Mouse (Mus musculus): ENCODE data around the gene Slc43a1.

The Slc43a1 gene

DNA sequence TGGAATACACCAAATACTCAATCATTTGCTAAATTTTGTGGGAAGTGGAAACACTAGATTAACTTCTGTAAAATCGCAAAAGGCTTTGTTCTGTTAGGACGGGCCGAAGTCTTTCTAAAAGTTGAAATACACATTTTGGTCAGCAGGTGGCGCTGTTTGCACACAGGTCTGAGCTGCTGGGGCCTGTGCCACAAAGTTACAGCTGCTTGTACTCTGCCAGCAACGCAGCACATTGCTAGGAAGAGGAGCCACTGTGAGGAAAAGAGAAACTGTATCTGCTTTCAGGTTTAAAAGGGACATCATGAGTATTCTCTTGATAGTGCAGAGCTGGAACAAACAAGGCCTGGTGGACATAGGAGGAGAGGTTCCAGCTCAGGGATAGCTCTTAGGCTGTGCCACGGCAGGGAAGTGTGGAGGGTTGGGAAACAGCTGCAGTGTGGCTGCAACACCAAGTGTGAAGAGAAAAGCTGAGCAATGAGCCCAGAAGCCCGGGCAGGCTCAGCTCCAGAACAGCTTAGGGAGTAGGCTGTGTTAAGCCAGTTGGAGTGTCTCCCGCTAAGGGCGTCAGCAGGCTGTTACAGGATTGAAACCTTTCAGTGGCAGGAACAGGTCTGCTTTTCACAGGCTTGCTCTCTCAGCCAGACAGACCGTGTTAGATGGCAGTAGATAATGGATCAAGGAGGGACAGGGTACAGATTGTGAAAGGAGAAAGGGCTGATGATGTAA, 6.8 kb upstream of the Slc43a1 start:
- peak; percentile 92 for DNase-seq

DNA sequence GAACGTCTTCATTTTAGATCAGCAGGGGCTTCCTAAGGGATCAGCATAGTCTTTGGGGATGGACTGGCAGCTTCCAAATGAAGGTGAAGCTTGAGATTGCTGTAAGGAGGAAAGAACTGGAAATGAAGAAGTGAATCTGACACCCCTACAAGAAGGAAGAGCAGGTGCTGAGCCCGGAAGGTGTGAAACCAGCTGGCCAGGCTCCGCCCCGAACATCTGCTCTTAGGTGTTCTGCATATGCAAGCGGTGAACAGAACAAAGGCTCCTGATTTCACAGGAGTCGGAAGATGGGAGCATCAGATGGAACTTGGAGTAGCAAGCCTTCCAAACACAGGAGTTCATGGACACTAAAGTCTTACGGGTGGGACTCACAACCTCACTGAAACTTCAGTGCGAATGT, 1.5 kb upstream of the Slc43a1 start:
- DNase-seq, result no peak

DNA sequence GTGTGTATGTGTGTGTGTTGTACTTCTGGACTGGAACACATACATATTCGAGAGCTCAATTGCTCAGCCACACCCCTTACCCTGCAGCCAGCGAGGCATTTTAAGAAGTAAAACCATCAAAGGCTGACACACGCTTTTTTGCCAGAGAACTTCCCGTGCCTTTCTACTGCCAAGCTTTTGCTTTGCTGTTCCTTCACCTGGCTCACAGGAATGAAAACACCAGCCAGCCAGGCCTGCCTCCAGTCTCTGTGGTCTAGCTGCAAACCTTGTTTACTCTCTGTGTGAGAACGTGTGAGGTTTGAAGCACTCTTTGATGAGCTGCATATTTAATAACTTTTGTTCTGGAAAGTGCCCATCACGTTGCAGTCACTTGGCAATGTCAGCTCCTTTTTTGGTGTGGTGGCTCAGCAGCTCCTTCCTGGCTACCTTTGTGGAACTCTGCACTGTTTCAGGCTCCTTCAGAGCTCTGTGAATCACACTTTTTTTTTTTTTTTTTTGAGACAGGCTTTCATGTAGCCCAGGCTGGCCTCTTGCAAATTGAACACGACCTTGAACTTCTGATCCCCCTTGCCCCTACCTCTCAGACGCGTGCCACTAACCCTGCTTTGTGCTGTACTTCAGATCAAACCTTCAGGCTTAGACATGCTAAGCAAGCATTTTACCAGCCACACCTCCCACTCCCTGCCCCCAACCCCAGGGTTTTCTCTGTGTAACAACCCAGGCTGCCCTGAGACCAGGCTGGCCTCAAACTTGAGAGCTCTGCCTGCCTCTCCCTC, 645 bp upstream of the Slc43a1 start:
- peak; percentile 11 for DNase-seq

DNA sequence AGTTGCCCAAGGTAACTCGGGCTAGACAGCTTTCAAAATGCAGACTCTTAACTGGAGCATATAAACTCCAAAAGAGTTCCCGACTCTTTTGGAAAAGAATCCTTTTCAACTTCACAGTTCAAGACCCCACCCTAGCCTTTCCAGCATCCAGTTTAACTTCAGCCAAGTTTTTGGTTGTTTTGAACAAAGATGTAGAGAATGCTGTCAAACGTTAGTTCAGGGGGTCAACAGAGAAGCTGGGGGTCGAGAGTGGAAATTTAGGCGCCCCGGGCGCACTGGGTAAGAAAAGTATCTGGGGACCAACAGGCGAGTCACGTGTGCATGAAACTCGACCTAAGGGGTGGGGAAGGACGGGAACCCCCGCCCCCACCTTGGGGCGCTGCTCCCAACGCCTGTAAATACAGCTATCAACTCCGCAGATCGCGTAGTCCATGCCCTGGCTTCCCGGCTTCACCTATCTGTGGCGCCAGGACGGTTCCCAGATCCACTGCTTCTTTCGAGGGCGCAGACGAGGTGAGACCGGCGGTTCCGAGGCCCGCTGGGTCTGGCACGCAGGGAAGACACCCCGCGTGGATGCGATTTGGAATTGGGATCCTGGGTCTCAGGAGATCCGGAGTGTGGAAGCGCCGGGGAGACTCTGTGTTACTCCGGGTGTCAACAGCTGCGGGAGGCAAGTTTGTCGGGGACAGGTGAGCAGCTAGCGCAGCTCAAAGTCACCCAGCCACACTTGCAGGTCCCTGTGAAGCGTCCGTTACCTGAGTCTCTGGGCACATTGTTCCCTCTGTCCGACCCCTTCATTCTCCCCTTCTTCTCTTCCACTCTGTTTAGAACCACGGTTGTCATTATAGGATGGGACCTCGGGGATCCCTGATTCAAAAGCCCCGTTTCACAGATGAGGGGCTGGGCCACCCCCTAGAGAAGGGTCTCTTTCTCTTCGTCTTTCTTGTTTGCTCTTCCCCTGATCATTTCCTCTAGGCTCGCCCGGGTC, 637 bp downstream of the Slc43a1 start:
- DNase-seq, result peak; percentile 13

DNA sequence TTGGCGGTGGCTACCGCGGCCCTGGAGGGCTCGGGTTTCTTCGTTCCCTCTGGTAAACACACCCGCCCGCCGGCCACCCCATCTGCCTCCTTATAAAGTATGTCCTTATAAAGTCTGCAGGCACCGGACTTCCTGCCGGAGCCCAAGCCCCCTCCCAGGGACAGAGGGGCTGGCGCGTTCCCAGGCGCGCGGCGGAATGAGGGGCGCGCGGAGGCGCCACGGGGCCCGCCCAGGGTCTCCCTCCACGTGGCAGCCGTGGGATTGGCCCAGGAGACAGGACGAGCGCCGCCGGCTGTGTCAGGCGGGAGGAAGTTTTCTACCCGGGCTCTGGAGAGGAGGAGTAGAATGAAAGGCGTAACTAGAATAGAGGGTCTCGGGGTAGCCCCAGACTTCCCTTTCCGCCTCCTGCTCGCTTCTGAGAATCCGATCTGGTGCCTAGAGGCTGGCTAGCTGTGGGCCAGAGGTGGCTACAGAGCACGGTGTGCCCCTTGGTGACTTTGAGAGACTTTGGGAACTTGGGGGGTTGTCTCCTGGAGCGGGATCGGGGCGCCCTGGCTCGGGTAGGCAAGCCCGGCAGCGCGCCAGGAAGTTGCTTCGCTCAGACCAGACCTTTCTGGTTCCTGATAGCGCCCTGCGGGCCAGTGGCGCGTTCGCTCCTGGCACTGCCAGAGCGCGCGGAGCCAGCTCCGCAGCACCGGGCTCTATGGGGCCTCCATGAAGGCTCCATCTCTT, 1.5 kb downstream of the Slc43a1 start:
- DNase-seq, result peak; percentile 59

DNA sequence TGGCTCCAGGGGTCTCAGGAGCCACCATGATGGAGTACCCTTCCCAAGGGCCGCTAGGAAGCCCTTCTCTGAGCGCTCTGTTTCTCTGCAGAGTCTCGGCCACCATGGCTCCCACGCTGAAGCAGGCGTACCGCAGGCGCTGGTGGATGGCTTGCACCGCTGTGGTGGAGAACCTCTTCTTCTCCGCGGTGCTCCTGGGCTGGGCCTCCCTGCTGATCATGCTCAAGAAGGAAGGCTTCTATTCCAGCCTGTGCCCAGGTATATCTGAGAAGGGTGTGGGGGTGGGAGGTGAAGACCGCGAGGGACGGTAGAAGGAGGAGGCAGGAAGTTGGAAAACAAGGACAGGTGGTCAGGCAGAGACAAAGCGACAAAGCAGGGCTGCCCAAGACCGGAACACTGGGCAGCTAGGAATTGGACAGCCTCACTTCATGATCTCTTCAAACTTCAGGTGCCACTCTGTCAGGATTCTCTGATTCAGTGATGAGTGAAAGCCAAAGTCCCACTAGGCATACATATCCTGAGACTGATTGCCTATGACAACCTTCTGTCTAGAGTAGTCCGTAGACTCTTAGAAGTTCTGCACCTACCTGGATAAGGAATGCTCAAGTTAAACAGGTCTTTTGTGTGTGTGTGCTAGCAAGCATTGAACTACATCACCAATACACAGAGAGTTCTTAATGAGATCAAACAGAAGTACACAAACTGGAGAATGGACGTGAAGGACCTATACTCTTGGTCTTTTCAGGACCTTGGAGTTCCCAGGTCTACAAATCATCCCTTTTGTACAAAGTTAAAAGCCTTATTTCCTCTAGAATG, 2.3 kb downstream of the Slc43a1 start:
- no peak for DNase-seq

DNA sequence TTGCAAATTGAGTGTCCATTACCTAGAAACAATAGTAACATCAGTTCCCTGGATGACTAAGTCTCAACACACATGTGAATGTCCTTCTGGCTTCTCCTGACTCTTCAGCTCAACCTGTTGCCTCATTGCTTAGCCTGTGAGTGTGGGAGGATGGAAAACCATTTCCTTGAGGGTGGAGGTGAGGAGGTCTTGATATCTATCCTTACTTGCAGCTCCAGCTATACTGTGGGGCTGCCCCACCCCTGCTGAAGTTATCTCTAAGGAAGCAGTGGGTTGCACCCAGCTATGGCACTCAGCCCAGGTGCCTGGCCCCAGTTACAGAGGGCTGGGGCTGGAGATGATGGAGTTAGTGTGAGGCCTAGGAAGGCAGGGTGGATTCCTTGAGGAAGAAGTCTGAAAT, 3.3 kb downstream of the Slc43a1 start:
- peak; percentile 17 for DNase-seq

DNA sequence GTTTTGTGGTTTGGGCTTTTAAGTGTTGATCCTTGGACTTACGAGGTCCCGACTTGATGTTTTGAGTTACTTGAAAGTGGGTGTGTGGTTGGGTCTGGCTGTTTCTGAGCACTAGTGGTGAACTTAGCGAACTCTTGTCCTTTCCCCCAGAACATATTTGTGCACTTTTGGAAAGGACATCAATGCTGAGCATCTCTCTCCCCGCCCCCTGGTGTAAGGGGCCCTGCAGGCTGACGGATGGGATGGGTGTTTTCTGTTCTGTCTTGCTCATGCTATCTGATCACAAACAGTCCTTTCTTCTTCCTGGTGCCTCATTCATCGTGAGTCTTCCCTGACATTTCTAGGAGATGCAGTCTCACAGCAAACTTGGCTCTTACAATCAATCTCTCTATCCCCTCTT, 5.0 kb downstream of the Slc43a1 start:
- DNase-seq, result no peak

DNA sequence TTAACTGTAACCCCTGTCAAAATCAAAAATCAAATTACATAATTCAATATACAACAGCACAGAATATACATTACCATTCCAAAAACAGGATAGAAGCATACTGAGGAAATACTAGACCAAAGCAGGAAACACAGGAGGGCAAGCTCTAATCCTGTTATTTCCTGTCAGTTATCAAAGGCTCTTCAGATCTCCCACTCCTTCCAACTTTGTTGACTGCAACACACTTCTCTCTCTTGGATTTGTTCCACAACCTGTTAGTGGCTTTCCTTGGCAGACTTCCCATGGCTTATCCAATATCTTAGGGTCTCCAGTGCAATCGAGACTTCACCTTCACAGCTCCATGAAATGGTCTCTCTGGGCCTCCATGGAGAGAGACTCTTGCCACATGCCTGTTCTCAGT, 6.6 kb downstream of the Slc43a1 start:
- no peak for DNase-seq

DNA sequence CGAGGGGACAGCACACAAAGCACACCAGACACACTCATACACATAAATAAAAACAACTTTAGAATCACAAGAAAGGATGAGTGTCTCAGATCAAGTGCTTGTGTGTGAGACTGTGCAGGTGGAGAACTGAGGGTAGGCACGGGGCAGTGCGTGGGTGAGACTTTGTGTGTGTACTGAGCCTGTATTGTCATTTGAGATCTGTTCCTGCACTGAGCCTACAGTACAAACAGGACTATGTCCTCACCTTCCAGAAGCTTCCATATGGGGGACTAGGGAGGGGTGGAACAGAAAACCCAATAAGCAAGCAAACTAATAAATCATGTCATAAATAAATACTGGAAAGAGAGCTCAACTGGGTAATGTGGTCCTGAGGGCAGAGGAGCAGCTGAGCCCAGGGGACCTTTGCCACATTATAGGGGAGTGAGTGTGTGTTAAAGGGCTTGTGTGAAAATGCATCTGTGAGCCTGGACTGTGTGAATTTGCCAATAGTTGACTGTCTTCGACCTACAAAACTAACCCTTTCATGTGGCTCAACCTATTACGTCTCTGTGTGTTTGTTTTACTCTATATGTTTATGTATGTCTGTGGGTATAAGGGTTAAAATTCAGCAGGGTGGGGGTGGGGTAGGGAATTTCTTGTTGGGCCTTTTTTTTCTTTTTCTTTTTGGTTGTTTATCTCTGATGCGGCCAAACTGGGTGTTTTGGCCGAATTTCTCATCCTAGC, 11.9 kb downstream of the Slc43a1 start:
- DNase-seq, result no peak

DNA sequence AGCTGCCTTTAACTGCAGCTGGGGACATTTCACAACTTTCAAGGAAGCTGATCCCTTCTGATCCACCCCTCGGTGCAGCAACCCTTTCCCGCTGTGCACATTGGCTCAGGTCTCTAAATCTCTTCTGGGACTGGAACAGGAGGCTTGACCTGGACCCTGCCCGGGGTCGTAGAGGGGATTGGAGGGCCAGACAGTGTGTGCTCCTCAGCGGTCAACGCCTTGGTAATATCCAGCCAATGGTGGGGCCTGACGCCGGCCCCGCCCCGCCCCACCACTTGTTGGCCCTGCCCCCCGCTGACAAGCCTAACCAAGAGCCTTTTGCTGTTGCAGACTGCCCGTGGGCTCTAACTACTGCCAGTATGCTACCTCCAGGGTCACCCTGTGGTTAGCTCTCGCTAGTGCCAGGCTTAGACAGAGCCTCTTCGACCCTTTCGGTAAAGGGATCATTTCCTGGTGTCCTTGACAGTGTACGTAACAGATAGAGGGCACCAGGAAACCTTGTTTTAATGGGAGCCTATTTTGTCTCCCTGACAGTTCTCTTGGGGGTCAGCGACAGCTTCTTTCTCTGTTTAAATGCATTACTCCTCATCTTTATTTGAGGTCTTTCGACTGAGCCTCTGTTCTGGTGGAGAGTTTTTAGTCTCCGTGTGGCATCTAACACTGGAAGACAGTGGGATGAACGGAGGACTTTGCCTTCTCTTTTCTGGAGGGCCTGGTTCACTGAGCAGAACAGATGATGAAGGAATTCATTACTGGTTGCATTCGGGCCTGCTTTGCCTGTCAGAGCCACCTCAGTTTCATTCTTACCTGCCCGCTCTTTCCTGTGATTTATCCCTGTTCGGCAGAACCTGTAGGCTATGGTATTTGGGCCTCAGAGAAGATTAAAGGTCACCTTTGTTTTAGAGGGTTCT, 12.7 kb downstream of the Slc43a1 start:
- DNase-seq, result peak; percentile 73

DNA sequence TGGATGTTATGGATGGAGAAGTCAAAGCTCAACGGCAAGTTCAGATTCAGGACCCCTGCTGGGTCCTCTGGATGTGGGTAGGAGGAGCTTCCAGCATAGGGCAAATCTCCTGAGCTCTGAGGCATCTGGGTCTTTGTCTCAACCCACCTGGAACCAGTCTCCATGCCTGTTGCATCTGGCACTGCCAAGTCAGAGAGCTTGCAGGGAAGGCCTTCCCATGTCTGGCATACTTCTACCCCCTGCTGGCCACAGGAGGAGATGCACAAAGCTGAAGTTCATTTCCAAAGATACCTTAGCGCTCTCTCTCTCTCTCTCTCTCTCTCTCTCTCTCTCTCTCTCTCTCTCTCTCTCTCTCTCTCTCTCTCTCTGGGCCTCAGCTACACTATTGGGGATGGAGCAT, 17.1 kb downstream of the Slc43a1 start:
- DNase-seq, result peak; percentile 72

DNA sequence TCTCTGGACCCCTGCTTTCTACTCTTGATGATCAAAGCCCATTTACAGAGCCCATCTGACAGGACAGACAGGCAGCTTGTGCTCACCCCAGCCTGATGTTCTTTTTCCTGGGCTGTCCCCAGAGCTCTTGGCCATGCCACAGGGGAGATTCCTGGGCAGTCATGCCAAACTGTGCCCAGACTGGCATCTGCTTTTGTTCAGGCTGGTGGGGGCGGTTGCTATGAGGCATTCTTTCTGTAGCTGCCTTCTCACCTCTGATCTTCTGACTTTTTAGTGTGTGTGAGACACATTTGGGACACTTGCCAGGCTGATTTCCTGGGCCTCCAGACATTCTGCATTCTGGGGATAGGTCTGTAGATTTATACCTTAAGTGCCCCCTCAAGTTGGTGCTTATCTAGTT, 19.9 kb downstream of the Slc43a1 start:
- DNase-seq, result no peak

DNA sequence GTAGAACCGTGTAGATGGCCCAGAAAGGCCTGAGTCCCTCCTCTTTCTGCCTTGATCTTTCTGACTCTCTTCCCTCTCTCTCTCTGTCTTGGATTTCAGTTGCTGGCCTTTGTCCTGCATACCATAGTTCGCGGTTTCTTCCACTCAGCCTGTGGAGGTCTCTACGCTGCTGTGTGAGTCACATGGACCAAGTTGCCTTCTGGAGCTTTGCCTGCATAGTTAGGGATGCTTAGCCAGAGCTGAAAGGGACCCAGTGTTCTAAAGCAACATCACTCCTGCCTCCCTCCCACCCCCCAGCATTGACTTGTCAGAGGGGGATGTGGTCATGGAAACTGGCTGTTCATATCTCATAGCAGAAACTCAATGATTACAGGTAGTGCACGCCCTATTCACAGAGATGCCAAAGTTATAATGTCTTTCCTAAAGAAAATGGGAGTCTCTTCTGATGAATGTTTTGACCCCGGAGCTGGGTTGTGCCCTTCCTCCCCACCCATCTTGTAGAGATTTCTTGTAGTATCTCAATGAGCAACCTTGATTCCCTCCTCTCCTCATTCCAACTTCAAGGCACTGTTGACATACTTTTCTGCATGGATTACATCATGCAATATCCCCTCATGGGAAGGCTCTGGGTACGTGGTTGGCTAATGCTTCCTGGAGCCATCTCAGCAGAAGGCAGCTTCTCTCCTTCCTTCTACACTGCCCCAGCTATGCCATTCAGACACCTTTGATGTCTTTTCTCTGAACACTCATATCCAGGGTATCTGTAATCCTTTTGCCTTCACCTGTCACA, 21.5 kb downstream of the Slc43a1 start:
- no peak for DNase-seq

DNA sequence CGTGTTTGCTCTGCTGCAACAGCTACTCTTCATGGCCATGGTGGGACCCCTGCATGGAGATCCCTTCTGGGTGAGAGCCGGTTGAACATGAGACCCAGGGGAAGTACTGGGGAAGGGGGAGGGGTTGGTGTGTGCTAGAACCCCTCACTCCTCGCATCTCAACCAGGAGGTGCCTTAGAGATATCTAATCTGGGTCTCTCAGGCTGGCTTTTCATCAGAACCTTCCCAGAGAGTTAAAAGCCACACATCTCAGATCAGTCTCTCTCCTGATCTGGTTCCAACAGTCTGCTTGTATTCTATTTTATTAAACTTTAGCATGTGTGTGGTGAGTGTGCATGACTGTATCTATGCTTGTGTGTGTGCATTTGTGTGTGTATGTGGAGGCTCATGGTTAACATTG, 22.8 kb downstream of the Slc43a1 start:
- DNase-seq, result no peak

DNA sequence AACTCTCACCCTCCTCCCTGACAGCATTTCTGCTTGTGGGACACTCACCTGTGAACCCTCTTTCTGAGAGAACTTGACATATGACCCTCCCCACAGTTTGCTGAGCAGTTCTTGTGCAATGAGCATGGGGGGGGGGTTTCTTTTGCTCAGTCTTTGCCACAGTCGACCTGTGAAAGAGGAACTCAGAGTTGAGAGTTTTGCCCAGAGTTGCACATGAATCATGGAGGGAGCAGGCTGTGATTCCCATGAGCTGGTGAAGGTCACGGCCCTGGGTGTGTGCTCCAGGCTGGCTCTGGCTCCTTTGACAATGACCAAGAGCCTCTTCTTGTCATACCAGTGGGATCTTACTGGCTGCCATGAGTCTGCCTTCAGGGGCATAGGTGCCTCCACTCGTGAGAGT, 23.6 kb downstream of the Slc43a1 start:
- no peak for DNase-seq

DNA sequence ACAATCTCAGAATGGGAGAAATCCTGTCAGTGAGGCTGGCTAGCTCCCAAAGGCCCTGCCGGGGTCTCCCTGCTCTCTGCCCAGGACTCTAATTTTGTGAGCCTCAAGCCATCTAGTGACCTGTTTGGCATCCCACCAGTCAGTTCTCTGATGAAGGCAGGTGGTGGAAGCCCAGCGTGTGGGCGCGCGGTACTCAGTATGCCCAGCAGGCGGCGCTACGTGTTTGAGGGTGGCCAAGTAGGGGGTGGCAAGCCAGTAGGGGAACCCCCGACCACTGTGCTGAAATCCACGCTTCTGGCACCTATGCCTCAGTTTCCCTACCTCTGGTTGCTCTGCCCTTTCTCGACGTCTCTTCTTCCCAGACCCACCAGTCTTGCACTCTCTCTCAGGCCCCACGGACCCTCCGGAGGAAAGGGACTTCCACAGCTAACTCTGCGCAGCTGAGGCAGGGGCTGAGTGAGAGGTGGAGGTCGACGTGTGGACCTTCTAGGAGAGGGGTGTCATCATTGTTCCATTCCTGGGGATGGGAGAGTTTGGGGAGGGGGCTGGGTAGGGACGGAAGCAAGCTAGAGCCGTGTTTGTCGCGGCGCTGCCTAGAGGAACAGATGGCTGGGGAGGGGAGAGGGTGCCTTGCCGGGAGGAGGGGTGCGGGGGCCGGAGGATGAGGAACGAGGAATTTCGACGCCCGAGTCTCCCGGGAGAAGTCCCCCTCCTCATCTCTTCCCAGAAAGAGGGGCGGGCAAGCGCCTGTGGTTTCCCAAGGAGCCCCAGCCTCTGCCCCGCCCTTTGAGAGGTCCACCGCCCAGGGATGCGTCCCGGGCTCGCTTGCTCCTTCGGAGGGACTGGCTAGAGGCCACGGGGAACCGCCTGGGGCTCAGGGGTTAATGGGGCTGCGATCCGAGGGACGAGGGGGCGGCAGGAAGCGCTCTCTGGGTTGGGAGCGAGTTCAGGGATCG, 27.2 kb downstream of the Slc43a1 start:
- peak; percentile 54 for DNase-seq

DNA sequence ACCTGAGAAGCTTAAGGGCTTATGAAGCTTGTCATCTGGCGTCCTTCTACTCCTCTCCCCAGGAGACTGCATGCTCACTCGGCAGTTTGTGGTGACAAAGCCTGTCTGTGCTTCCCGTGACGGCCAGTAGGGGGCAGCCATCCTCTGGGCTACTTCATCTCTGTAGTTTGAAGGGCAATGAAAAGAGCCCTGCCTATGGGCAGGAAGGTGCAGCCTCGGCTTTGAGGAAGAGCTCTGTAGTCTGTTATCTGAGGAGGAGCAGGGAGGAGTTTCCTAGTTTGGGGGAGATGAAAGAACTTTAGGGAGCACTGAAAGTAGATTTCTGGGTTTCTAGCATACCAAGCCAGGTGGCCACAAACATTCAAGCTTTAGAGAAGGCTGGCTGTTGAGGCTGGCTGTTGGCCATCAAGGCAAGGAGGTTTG, 29.9 kb downstream of the Slc43a1 start:
- DNase-seq, result peak; percentile 79
